Mouse (Mus musculus) thymus, adult 18-20 months (tissue): ENCODE data around the gene Slc12a4.

ENCODE experiments used
- DNase-seq, 2 experiments: peaks; one replicate each; pipeline ENCODE4 v3.0.0; 2022; ENCODE audit warnings: mixed read lengths in 2 of 2

Slc12a4 gene

GRCm38 (mm10) chr8:105966692-105967311 is 905 bp upstream of the Slc12a4 start:
- peak; percentile 24 to 37 for DNase-seq

DNA sequence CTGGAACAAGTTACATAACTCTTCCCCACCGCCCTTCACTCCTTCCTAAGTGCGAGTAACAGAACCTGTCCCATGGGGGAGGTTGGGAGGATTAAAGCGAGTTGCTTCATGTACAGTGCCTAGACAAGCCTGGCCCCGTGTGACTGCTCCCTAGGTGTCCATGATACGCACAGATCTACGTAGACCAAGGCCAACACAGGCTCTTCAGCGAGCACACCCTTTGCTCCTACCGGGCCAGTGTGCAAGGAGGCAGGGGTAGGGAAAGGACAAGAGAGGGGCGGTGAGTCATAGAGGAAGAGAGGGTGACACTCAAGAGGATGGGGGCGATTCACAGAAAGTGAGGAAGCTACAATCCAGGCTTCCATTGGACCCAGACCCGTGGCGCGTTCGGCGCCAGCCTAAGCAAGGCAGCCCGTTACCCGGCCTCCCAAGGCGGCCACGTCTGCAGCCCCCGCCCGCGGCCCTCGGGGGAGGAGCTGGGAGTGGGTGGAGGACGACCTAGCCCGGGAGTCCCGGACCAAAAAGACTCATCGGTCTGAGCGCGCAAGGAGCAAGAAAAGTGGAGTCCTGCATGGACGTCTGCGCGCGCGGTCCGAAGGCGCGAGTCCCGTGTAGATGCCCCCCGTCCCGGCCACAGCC is 512 bp downstream of the Slc12a4 start:
- DNase-seq, result peak; percentile 49 to 50

DNA sequence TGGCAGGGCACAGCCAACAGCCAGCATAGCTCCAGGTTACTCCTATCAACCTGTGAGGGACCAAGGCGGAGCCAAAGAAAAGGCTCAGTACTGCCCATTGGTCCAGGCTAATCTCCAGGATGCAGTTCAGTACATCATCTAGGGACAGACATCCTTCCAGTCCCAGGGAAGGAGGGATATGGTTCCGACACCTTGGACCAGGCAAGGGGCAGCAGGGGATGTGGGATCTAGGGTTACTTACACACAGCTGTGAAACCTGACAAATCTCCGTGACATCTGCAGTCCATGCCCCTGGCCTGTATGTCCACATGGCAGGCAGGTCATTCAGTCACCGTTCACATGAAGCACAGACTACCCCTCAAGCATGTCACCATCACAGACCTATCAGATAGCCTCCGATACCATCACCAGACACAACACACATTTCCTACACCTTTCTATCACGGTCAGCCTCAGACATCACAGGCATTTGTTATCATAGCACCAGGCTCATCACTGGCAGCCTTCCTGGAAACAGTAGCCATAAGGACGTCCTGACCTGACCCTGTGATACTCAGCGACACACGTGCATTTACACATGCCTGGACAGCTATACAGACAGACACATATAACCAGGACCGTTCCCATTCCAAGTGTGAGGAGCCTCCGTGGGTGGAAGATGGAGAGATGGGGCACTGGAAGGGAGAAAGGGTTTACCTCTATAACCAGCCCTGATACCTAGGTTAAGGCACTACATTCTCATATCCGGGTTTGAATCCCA is 1.2 kb downstream of the Slc12a4 start:
- no peak for DNase-seq

GRCm38 (mm10) chr8:105961536-105961935 is 4.4 kb downstream of the Slc12a4 start:
- DNase-seq, result no peak

DNA sequence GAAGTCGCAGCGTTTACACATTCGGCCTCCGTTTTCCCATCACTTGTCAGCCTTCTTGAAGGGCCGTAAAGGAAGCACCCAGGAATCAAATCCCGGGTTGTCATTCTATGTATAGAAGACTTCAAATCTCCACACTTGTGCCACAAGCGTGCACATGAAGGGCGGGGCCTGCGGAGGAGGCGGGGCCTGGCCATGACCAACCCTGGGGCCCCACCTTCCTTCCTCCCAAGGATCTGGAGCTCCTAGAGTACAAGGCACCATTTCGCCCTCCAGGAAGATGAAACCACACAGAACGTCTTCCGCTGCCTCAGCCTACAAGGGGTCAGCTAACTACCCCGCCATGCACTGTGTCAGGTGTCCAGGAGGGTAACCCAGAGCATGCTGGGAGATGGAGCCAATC is 4.8 kb downstream of the Slc12a4 start:
- no peak for DNase-seq

DNA sequence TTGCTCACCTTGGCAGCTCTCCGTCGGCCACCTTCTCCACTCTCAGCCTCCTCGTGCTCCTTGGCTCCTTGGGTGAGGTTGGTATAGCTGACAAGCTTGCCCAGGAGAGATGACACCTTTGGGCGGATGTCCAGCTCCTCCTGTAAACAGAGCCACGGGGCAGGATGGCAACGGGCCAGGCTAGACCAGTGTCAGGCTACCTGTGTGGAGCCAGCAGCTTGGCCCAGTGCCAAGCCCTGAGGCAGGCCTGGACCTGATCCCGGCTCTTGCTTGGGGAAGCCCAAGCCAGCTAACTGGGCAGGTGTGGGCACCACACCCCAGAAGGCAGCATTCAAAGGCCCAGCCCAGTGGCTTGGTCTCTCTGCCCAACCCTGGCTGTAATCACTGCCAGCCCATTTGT is 6.5 kb downstream of the Slc12a4 start:
- no peak for DNase-seq

DNA sequence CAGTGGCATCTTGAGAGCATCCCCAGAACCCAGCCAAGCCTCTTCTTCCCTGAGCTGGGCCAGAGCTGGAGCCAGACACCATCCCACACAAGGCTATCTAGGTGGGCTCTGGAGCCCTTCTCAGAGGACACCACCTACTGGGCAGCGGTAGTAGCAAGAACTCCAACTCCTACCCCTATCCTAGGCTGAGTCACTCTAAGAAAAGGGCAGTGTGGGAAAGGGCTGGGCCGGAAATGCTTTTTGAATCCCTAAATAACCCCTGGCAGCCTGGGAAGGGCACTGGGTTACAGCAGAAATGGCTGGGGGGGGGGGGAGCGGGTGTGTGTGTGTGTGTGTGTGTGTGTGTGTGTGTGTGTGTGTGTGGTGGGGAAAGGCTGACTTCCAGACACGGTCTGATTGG is 8.1 kb downstream of the Slc12a4 start:
- no peak for DNase-seq

GRCm38 (mm10) chr8:105956556-105956955 is 9.3 kb downstream of the Slc12a4 start:
- no peak for DNase-seq

DNA sequence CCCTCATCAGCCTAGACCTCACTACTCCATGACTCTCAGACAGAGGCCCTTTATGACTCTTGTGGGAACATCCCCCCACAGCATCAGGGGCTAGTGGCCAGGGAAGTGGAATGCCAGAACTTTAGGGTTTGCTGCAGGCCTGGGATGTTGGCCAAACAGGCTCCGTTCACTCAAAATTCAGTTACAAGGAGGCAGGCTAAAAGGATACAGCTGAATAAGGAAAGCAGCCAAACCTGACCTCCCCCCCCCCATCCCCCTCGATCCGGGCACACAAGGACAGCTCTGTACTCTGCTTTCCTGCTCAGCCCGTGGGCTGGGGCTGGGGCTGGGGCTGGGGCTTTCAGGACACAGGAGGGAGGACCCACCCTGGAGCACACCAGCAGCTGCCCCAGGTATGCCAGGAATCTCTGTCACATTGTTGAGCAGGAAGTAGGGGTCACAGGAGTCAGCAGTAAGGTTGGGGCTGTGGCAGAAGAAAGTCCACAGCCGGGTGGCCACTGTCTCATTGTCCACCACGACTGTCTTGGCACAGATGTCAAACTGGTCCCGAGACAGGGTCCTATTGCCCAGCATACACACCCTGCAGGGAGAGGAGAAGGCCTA is 14.7 kb downstream of the Slc12a4 start:
- no peak for DNase-seq

- DNase-seq, result no peak
Observed at GRCm38 (mm10) chr8:105949350-105949749, 16.5 kb downstream of the Slc12a4 start.

- DNase-seq, result no peak
Observed at GRCm38 (mm10) chr8:105943321-105943739, 22.6 kb downstream of the Slc12a4 start, which contains the start of gene Lcat. Lcat (minus strand) TSS chr8:105943382.

GRCm38 (mm10) chr8:105942542-105942941 is 23.4 kb downstream of the Slc12a4 start:
- no peak for DNase-seq

- DNase-seq, result no peak
Observed at GRCm38 (mm10) chr8:105942026-105942425, 23.9 kb downstream of the Slc12a4 start.

- DNase-seq, result peak in 1 of 2 experiments; percentile 34
Observed at GRCm38 (mm10) chr8:105938306-105938669, 27.6 kb downstream of the Slc12a4 start, which contains the start of gene Psmb10. Psmb10 (minus strand) TSS chr8:105938444.

DNA sequence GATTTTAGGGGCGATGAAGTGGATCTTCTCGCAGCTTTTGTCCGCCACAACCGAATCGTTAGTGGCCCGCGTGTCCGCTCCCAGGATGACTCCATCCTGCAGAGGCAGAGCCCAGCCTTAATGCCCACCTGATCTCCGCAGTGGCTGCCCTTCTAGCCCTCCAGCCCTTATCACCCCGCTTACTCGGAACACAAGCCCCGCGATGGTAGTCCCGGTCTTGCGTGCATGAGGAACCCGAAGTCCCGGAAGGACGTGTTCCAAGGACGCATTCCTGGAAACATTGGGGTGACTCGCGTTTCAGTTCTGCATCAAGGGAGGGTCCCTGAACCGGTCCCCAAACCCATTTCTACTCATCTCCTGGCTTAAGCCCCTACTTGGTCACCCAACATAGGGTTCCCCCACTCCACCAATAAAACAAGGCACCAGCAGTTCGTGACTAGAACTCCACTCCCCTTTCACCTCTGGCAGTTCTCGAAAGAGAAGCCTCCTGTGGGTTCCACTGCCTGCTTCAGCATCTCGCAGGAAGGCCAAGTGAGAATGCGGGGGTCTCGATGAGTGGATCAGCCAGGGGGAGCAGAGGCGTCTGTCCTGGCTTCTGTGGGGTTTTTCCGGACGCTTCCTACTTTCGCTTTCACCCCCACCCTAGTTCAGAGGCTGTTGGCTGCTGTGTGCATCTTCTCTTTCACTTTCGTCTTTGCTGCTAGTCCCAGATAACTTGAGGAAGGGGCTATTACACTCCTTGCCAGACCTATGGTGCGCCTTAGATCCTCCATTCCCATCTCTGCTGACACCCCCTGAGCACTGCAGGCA is 28.2 kb downstream of the Slc12a4 start:
- DNase-seq, result peak; percentile 31 to 52

DNA sequence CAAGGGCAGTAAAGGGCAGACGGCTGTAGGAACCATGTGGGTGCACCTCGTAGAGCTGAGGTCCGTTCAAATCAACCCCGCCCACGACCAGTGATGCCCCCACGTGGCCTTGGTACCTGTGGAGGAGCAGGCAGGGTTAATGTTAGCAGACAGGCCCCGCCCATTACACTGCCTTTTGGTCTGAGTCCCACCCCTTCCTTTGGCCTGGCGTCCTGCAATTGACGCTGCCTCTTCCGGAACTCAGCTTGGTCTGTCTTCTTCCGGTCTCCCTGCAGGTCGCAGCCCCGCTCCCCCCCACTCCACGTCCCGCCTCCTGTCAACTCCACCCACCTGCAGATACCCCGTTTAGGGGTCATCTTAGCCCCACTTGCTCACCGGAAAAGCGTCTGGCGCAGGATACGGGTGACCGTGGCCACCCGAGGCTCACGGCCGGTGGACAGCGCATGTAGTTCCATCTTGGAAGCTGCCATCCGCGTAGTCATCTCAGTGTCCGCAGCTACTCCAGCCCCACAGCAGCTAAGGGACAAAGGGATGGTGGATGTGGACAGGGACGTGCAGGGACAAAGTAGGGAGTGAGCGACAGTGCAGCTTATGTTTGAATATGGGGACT is 28.9 kb downstream of the Slc12a4 start:
- peak; percentile 67 to 77 for DNase-seq

GRCm38 (mm10) chr8:105935863-105936603 is 29.9 kb downstream of the Slc12a4 start:
- no peak for DNase-seq

- no peak for DNase-seq
Observed at GRCm38 (mm10) chr8:105935105-105935504, 30.8 kb downstream of the Slc12a4 start.

GRCm38 (mm10) chr8:105933762-105934161 is 32.1 kb downstream of the Slc12a4 start, which contains the start of gene Ctrl:
Ctrl (minus strand) TSS chr8:105933862.
- no peak for DNase-seq

DNA sequence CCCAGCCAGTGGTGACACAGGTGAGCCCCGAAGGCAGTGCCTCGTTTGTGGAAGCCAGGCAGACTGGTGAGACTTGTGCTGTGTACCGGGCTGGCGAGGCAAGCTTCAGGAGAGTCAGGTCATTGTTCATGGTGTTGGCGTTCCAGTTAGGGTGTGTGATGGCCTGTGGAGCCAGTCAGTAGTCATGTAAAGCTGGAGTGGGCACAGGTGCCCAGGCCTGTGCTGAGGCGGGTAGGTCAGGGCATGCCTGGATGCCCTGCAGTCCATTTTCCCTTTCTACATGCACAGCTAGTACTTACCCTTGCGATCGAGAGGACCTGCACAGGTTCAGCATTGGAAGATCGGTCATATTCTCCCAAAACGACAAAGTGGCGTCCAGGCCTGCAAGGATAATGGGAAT is 33.4 kb downstream of the Slc12a4 start:
- no peak for DNase-seq

DNA sequence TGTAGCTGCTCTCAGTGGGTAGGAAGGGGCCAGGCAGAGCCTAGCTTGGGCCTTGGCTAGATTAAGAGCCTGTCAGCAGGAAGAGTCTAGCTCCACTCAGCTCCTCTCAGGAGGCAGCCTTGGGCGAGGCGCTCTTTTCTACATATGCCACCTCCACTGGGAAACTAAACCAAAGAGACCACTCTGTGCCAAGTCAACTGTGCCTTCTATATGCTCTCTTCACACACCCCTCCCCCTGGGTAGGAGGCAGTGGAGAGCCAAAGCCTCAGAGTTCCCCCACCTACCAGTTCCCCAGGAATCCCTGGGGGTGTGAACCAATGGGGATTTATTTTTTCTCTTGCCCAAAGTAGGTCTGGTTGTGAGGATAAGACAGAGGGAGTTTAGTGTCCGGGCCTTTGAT is 34.6 kb downstream of the Slc12a4 start:
- DNase-seq, result no peak
